Mouse (Mus musculus): Measurements from ENCODE around the gene Fam25c.

DNA sequence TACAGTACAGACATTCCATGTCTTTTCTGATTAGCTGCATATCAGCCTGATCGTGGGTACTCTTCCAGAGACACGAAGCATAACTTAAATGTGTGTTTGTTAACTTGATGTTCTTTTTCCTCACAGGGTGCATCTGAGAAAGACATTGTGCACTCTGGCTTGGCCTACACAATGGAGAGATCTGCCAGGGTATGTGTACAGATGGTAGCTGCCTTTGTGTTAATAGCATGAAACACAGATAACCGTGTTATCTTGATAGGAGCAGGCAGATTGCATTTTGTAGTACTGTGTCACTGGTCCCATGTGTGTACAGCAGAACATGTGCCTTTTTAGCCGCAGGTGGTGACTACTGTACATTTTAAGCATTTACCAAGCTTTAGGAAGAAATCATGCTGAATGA is 13.2 kb downstream of the Fam25c start:
- TF ChIP-seq MYOD1 (IDR thresholded peaks at IDR 0.05; ENCODE audit: control insufficient read depth, insufficient read length, low read depth) (no peak), MAX (IDR thresholded peaks at IDR 0.05) (no peak), CTCF (IDR thresholded peaks at IDR 0.05; ENCODE audit: control insufficient read depth, insufficient read depth, insufficient read length) (no peak)

Data from C2C12 (cell line).